Mouse (Mus musculus): Measurements from ENCODE around the gene Prl8a2.

Gene Prl8a2

GRCm38 (mm10) chr13:27345373-27345772 is at the start of gene Prl8a2:
Prl8a2 (plus strand) TSS chr13:27345673.
- DNase-seq, result no peak

DNA sequence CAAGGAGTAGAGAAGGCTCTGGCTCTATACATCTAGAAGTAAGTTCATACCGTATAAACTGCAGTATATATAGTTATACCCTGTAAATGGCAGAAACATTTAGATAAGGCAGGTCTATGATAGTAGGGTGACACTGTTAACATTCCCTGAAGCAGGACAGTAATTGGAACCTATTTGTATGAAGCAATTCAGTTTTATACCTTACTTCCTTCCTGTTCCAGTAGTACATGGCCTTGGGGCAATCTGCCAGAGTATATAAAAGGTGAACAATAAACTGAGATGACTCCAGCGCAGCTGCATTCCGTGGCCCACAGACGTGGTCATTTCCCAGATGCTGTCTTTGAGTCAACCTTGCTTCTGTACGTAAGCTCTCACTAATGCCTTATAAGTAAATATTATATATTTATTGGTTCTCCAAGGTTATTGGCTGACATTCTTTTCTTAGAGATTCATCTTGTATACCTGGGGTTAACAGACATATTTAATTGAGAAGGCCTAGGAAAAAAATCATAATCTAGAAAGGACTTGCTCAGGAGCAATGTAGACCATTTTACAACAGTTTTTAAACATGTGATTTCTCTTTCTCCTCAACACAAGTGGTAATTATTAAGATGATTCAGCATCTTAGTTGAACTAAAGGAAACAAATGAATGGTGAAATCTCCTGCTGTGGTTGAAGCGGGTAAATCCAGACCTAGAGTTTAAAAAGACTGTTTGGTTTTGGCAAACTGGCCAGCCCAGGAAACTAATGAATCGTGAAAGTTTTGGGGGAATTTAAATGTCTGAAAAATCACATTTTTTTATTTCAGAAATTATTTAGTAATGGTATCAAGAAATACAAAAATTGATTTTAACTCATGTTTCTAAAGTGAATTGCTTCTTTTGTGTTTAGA is 32.9 kb upstream of the Prl8a2 start, which contains the start of gene Prl6a1:
Gene Prl6a1, plus strand, starts transcription at position 294 of the 892 bp plus-strand sequence.
- no peak for DNase-seq

- DNase-seq, result no peak
Observed at GRCm38 (mm10) chr13:27334989-27335388, 10.5 kb upstream of the Prl8a2 start.

DNA sequence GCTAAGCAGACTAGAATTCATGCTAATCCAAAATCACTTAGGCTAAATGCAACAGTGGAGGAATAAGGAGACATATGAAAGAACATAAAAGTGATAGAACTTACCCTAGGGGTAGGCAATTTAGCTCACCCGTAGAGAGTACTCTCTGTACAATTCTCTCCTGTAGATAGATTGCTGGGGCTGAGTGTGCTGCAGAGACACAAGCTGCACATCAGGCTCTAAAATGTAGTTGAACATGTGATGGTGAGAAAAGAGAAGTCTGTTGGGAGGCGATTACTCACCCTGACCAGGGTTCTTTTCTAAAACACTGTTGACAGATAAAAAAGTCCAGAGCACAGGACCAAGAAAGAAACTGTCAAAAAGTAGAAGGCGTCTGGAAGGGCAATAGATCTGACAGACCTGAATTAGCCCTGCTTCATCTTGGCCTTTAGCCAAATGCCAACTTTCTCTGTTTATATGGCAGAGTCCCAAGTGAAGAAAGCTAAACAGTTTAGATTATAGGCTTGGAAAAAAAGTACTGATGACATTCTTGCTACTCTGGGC is 2.7 kb upstream of the Prl8a2 start:
- no peak for DNase-seq

DNA sequence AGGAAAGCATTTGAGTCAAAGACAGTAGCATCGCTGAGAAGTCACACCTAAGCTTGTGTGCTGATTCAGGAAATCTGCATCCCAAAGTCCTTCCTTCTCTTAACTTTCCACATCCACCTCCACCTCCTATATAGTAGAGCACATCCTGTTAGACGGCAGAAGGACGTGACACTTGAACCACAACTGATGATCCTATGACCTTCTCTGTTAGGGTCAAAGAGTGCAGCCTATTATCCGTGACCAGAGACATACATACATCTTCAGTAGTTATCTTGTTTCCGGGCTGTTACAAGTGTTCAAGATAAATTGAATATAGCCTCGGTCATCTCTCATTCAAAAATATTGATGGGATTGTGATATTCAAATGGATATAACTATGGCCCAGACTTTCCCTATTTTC is 45.3 kb downstream of the Prl8a2 start, which contains the start of gene Prl2b1:
Gene Prl2b1, minus strand, starts transcription at position 101 of the 400 bp plus-strand sequence.
- no peak for DNase-seq

DNA sequence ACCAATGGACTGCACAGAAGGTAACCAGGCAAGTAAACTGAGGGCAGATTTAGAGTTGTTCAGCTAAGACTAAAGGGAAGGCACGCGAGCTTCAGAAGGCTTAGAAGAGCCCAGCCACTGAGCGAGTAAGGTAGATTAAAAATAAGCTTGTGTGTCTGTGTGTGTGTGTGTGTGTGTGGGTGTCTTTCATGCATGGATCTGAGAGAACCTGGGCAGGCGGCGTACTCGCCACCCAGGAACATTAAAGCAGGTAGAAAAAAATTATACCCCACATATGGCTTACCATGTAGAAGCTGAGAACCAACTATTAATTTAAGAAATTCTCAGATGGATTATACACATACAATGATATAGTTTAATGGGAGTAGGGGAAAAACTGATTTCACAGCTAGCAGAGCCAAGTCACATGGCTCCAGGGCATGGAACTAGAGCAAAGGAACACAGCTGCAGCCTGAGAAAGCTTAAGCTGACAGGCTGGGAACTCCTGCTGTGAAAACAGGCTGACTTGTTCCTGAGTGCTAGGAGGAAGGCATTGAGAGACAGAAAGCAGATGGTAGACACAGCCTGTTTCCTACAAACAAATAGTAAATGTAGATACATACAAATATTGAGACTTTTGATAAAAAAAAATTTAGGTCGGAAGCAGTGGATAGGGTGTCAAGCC is 53.7 kb downstream of the Prl8a2 start:
- DNase-seq, result no peak

All from lung, adult 18-20 months (tissue).